Mouse (Mus musculus) forebrain, postnatal 0 days (tissue): ENCODE results near the gene Sh3bgr. TPM values are rescaled to one million over a fixed set of nuclear protein-coding genes. Genes with fewer than 3 reads are reported as not detected.

Experiments used
- ATAC-seq: fragments of 200-750 bp; cut with Nextera tagmentation; 2 replicates; pipeline ENCODE4 v1.8.0; 2017; ENCODE audit warnings: mild to moderate bottlenecking, moderate library complexity
- DNase-seq: peaks from one replicate; pipeline ENCODE4 v3.0.0-alpha.2; 2015
- H3K27ac ChIP-seq: fragments of 300-500 bp; sonication (generic); 2 replicates; pipeline ENCODE4 v1.5.1; 2014; ENCODE audit warnings: low read depth, mild to moderate bottlenecking, antibody characterized with exemption, low read length, moderate library complexity, mixed read lengths
- H3K27me3 ChIP-seq: fragments of 300-500 bp; sonication (generic); 2 replicates; pipeline ENCODE4 v1.6.1; 2014; ENCODE audit warnings: mild to moderate bottlenecking, low read length, mixed read lengths; ENCODE audit not compliant: insufficient read depth
- H3K36me3 ChIP-seq: fragments of 300-500 bp; sonication (generic); 2 replicates; pipeline ENCODE4 v1.6.1; 2014; ENCODE audit warnings: mild to moderate bottlenecking, moderate library complexity; ENCODE audit not compliant: insufficient read depth
- H3K4me1 ChIP-seq: fragments of 300-500 bp; sonication (generic); 2 replicates; pipeline ENCODE4 v1.6.1; 2014; ENCODE audit warnings: antibody characterized with exemption; ENCODE audit not compliant: insufficient read depth
- H3K4me2 ChIP-seq: fragments of 300-500 bp; sonication (generic); 2 replicates; pipeline ENCODE4 v1.6.1; 2014; ENCODE audit warnings: low read depth, mild to moderate bottlenecking, moderate library complexity
- H3K4me3 ChIP-seq: fragments of 300-500 bp; sonication (generic); 2 replicates; pipeline ENCODE4 v1.5.1; 2014; ENCODE audit warnings: low read depth, low read length, mixed read lengths
- H3K9ac ChIP-seq: fragments of 300-500 bp; sonication (generic); 2 replicates; pipeline ENCODE4 v1.6.1; 2014; ENCODE audit warnings: mild to moderate bottlenecking
- H3K9me3 ChIP-seq: fragments of 300-500 bp; sonication (generic); 2 replicates; pipeline ENCODE4 v1.6.1; 2016; ENCODE audit warnings: low read length
- CTCF ChIP-seq: sonication (generic); IDR thresholded peaks from 2 replicates; pipeline ENCODE4 v1.5.1; 2016; ENCODE audit warnings: antibody characterized with exemption, control low read depth, low read depth
- WGBS: fragments of 180-500 bp; shearing (Covaris S2); extraction: QIAGEN DNeasy Blood & Tissue Kit; methylation state at CpG from one replicate; pipeline ENCODE4 v1.1.7; 2014; 5-methylcytosine and 5-hydroxymethylcytosine counted together
- polyA plus RNA-seq: library from polyadenylated mRNA; unstranded; fragments of >200 nt; fragmentation: Nextera tagmentation; extraction: Ambion mirVana; gene quantifications from 2 replicates; pipeline ENCODE4 v1.2.1, GENCODE M21; 2015
- total RNA-seq: library from RNA; depleted of rRNA; stranded (reverse); fragments of >200 nt; gene quantifications from 2 replicates; pipeline ENCODE4 v1.2.3, GENCODE M21; 2014; rRNA removed

The Sh3bgr gene
- total RNA-seq (0.69 and 0.86 TPM in 2 replicates), polyA plus RNA-seq (3.1 and 3.2 TPM in 2 replicates)

GRCm38 (mm10) chr16:96199913-96200701 lies at the start of gene Sh3bgr:
Gene Sh3bgr, plus strand, starts transcription at chr16:96200450.
- WGBS, result 10% methylated on average over 20 of the region's 20 CpGs
- H3K4me3 ChIP-seq, result peak within 1 kb of the TSS; percentile 14; the same call in 1 of the 2 replicates
- DNase-seq (no peak), ATAC-seq (peak; percentile 70)
- H3K27me3 ChIP-seq, result no peaks in the 10 kb centered on the region
- no peaks in the 10 kb centered on the region for H3K36me3 ChIP-seq
- no peaks in the 10 kb centered on the region for H3K4me1 ChIP-seq
- no peak within 1 kb of the TSS for H3K27ac ChIP-seq
- TF ChIP-seq CTCF, result no peak
- peak within 1 kb of the TSS; percentile 44 for H3K4me2 ChIP-seq
- H3K9me3 ChIP-seq, result no peaks in the 10 kb centered on the region
- no peak within 1 kb of the TSS for H3K9ac ChIP-seq

GRCm38 (mm10) chr16:96150995-96151394 lies 49.3 kb upstream of the Sh3bgr start:
- WGBS, result 65% methylated on average over 4 of the region's 4 CpGs
- no peaks in the 10 kb centered on the region for H3K27me3 ChIP-seq

GRCm38 (mm10) chr16:96151551-96151950 lies 48.7 kb upstream of the Sh3bgr start:
- peak; percentile 93 for TF ChIP-seq CTCF
- Histone ChIP-seq H3K4me2 (no peak overlapping the region), H3K27me3 (no peaks in the 10 kb centered on the region), H3K4me3 (no peak overlapping the region), H3K4me1 (no peaks in the 10 kb centered on the region), H3K9me3 (no peaks in the 10 kb centered on the region), H3K36me3 (peaks cover 32% of the 10 kb centered on the region), H3K9ac (no peak overlapping the region), H3K27ac (no peak overlapping the region)
- ATAC-seq (peak; percentile 61), DNase-seq (peak; percentile 63)
- 20% methylated on average over 9 of the region's 9 CpGs for WGBS

More at GRCm38 (mm10) chr16:96150995-96151394, 49.3 kb upstream of the Sh3bgr start:
- no peak overlapping the region for H3K9ac ChIP-seq
- no peak for DNase-seq
- peaks cover 32% of the 10 kb centered on the region for H3K36me3 ChIP-seq
- H3K9me3 ChIP-seq, result no peaks in the 10 kb centered on the region
- no peak overlapping the region for H3K27ac ChIP-seq
- ATAC-seq, result no peak
- no peaks in the 10 kb centered on the region for H3K4me1 ChIP-seq
- no peak overlapping the region for H3K4me2 ChIP-seq
- no peak for TF ChIP-seq CTCF
- no peak overlapping the region for H3K4me3 ChIP-seq

- Histone ChIP-seq H3K9ac (no peak overlapping the region), H3K4me1 (peaks cover 6% of the 10 kb centered on the region; the same call in 1 of the 2 replicates), H3K9me3 (no peaks in the 10 kb centered on the region), H3K36me3 (peaks cover 36% of the 10 kb centered on the region), H3K4me2 (no peak overlapping the region), H3K27ac (no peak overlapping the region), H3K4me3 (no peak overlapping the region), H3K27me3 (no peaks in the 10 kb centered on the region)
- WGBS, result 90% methylated on average over 2 of the region's 2 CpGs
- ATAC-seq (no peak), DNase-seq (no peak)
- no peak for TF ChIP-seq CTCF
Observed at GRCm38 (mm10) chr16:96154476-96154875, 45.8 kb upstream of the Sh3bgr start.

GRCm38 (mm10) chr16:96156019-96156418 lies 44.2 kb upstream of the Sh3bgr start:
- TF ChIP-seq CTCF, result no peak
- H3K27ac ChIP-seq, result no peak overlapping the region
- no peaks in the 10 kb centered on the region for H3K9me3 ChIP-seq
- H3K4me3 ChIP-seq, result no peak overlapping the region
- H3K27me3 ChIP-seq, result no peaks in the 10 kb centered on the region
- no peak overlapping the region for H3K4me2 ChIP-seq
- peaks cover 6% of the 10 kb centered on the region; the same call in 1 of the 2 replicates for H3K4me1 ChIP-seq
- peaks cover 36% of the 10 kb centered on the region for H3K36me3 ChIP-seq
- DNase-seq (peak; percentile 57), ATAC-seq (no peak)
- WGBS, result 61% methylated on average over 8 of the region's 8 CpGs
- H3K9ac ChIP-seq, result no peak overlapping the region

- Histone ChIP-seq H3K4me1 (peaks cover 6% of the 10 kb centered on the region; the same call in 1 of the 2 replicates), H3K36me3 (peaks cover 35% of the 10 kb centered on the region), H3K27ac (no peak overlapping the region), H3K4me2 (no peak overlapping the region), H3K9ac (no peak overlapping the region), H3K27me3 (no peaks in the 10 kb centered on the region), H3K9me3 (no peaks in the 10 kb centered on the region), H3K4me3 (no peak overlapping the region)
- DNase-seq (no peak), ATAC-seq (no peak)
- no peak for TF ChIP-seq CTCF
- 87% methylated on average over 11 of the region's 11 CpGs for WGBS
Observed at GRCm38 (mm10) chr16:96157171-96157570, 43.1 kb upstream of the Sh3bgr start.

GRCm38 (mm10) chr16:96158511-96159080 lies 41.7 kb upstream of the Sh3bgr start:
- Histone ChIP-seq H3K27me3 (no peaks in the 10 kb centered on the region), H3K4me3 (peak overlapping the region; percentile 50), H3K4me1 (peaks cover 6% of the 10 kb centered on the region; the same call in 1 of the 2 replicates), H3K9me3 (no peaks in the 10 kb centered on the region), H3K4me2 (peak overlapping the region; percentile 94), H3K9ac (peak overlapping the region; percentile 76), H3K36me3 (peaks cover 24% of the 10 kb centered on the region), H3K27ac (peak overlapping the region; percentile 70; the same call in 1 of the 2 replicates)
- TF ChIP-seq CTCF, result no peak
- WGBS, result 56% methylated on average over 12 of the region's 12 CpGs
- DNase-seq (peak; percentile 25), ATAC-seq (no peak)
